Mouse (Mus musculus): ENCODE results near the gene N4bp3.

DNA sequence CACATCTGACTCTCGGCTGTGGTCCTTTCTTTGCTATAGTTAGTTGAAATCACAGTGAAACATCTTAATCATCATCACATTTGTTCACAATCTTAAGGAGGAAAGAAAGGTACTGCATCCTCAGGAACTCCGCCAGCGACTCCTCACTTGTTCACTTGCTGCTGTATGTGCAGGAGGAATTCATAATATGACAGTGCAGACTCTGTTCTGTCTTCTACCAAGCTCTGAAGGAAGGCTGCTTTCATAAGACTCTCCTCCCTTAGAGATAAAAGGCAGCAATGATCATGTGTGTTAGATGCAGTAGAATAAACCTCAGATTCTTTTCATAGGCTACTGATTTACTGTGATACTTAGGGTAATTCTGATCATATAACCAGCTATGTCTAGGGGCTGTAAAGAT, 44.3 kb upstream of the N4bp3 start:
- no peak for TF ChIP-seq CTCF (conservative IDR thresholded peaks at IDR 0.05; ENCODE audit: insufficient read depth, insufficient read length, low read depth, low read length)
- no peak for TF ChIP-seq POLR2A (IDR thresholded peaks at IDR 0.05; ENCODE audit: low read depth, low read length)

All from kidney, adult 2 months (tissue).